Mouse (Mus musculus) CH12F3 (cell line): ENCODE data around the gene Zfp872.
"Not testable (repeated sequence)": the region's sequence is repeated elsewhere in the genome, so short reads cannot be mapped to it uniquely, and the experiment has no call there.

Experiments
- in situ Hi-C: fragments of 300-500 bp; cut with MboI; formaldehyde crosslinking; loops from 2 replicates; pipeline ENCODE4 v1.14.3; 2020; ENCODE audit warnings: low sequenced_read_pairs

Zfp872 gene

GRCm38 (mm10) chr9:22167751-22168150 is 20.1 kb upstream of the Zfp872 start:
- in situ Hi-C loops = loop anchor here (10.0 kb wide), 1 partner anchor 47 kb away; no protein-coding TSS in a partner anchor

- in situ Hi-C loops = loop anchor here (10.0 kb wide), 1 partner anchor 45 kb away; no protein-coding TSS in a partner anchor
Measured at GRCm38 (mm10) chr9:22169327-22169726, 18.6 kb upstream of the Zfp872 start.

- in situ Hi-C loops = no loop called here
Measured at GRCm38 (mm10) chr9:22172318-22172717, 15.6 kb upstream of the Zfp872 start.

- in situ Hi-C loops = no loop called here
Measured at GRCm38 (mm10) chr9:22196412-22196811, 8.5 kb downstream of the Zfp872 start.

- in situ Hi-C loops = loop anchor here (10.0 kb wide), 1 partner anchor 49 kb away; no protein-coding TSS in a partner anchor
Measured at GRCm38 (mm10) chr9:22213785-22214194, 25.9 kb downstream of the Zfp872 start.

GRCm38 (mm10) chr9:22214549-22214948 is 26.7 kb downstream of the Zfp872 start:
- in situ Hi-C loops = loop anchor here (10.0 kb wide), 1 partner anchor 50 kb away; no protein-coding TSS in a partner anchor

- in situ Hi-C loops = loop anchor here (10.0 kb wide), 1 partner anchor 52 kb away; no protein-coding TSS in a partner anchor
Measured at GRCm38 (mm10) chr9:22216705-22217104, 28.8 kb downstream of the Zfp872 start.

- in situ Hi-C loops = loop anchor here (10.0 kb wide), 1 partner anchor 53 kb away; no protein-coding TSS in a partner anchor
Measured at GRCm38 (mm10) chr9:22217858-22218493, 30.1 kb downstream of the Zfp872 start.

- in situ Hi-C loops = no loop called here
Measured at GRCm38 (mm10) chr9:22224066-22224465, 36.2 kb downstream of the Zfp872 start.

GRCm38 (mm10) chr9:22224536-22225503 is 36.9 kb downstream of the Zfp872 start:
- in situ Hi-C loops = no loop called here

GRCm38 (mm10) chr9:22225581-22226388 is 37.9 kb downstream of the Zfp872 start, which contains the start of gene Zfp809:
Gene Zfp809 (plus strand): TSS chr9:22225714.
- in situ Hi-C loops = no loop called here

- in situ Hi-C loops = not testable (repeated sequence)
Measured at GRCm38 (mm10) chr9:22226389-22226673, 38.4 kb downstream of the Zfp872 start.

GRCm38 (mm10) chr9:22226846-22227245 is 39.0 kb downstream of the Zfp872 start:
- in situ Hi-C loops = no loop called here

GRCm38 (mm10) chr9:22229386-22230026 is 41.6 kb downstream of the Zfp872 start:
- in situ Hi-C loops = no loop called here

GRCm38 (mm10) chr9:22230061-22230460 is 42.2 kb downstream of the Zfp872 start:
- in situ Hi-C loops = no loop called here

- in situ Hi-C loops = no loop called here
Measured at GRCm38 (mm10) chr9:22230556-22230955, 42.7 kb downstream of the Zfp872 start.

GRCm38 (mm10) chr9:22240001-22240400 is 52.1 kb downstream of the Zfp872 start:
- in situ Hi-C loops = no loop called here

- in situ Hi-C loops = no loop called here
Measured at GRCm38 (mm10) chr9:22244242-22244641, 56.4 kb downstream of the Zfp872 start.
